Mouse (Mus musculus): ENCODE measurements around the gene Lhx9.

Gene Lhx9

GRCm38 (mm10) chr1:138839291-138839690 is 9.1 kb downstream of the Lhx9 start:
- no peak for DNase-seq

- DNase-seq, result peak; percentile 44
Measured at GRCm38 (mm10) chr1:138837786-138838743, 10.3 kb downstream of the Lhx9 start.

- DNase-seq, result no peak
Measured at GRCm38 (mm10) chr1:138835355-138835900, 12.9 kb downstream of the Lhx9 start.

GRCm38 (mm10) chr1:138831309-138831708 is 17.1 kb downstream of the Lhx9 start:
- peak; percentile 63 for DNase-seq

GRCm38 (mm10) chr1:138826841-138827240 is 21.5 kb downstream of the Lhx9 start:
- DNase-seq, result no peak

GRCm38 (mm10) chr1:138822985-138823322 is 25.4 kb downstream of the Lhx9 start:
- DNase-seq, result no peak

GRCm38 (mm10) chr1:138822255-138822984 is 26.0 kb downstream of the Lhx9 start:
- DNase-seq, result no peak

GRCm38 (mm10) chr1:138801732-138802131 is 46.6 kb downstream of the Lhx9 start:
- no peak for DNase-seq

GRCm38 (mm10) chr1:138801296-138801695 is 47.1 kb downstream of the Lhx9 start:
- DNase-seq, result no peak

GRCm38 (mm10) chr1:138799692-138800314 is 48.6 kb downstream of the Lhx9 start:
- DNase-seq, result no peak

- no peak for DNase-seq
Measured at GRCm38 (mm10) chr1:138798110-138798509, 50.3 kb downstream of the Lhx9 start.

GRCm38 (mm10) chr1:138785856-138786255 is 62.5 kb downstream of the Lhx9 start:
- peak; percentile 60 for DNase-seq

- no peak for DNase-seq
Measured at GRCm38 (mm10) chr1:138784019-138784418, 64.4 kb downstream of the Lhx9 start.
